Mouse (Mus musculus): ENCODE results near the gene Map7.

GRCm38 (mm10) chr10:20234466-20234865 is 86.2 kb downstream of the Map7 start:
- TF ChIP-seq POLR2A (IDR thresholded peaks at IDR 0.05; ENCODE audit: borderline replicate concordance, insufficient read depth, low read length), result no peak
- TF ChIP-seq CTCF (IDR thresholded peaks at IDR 0.05; ENCODE audit: borderline replicate concordance, insufficient read depth, low read depth, low read length), result no peak
